Mouse (Mus musculus) cerebral cortex, adult 2 months (tissue): ENCODE measurements around the gene Icosl.

Source experiments
- WGBS: fragments of 180-500 bp; shearing (Covaris S2); methylation state at CpG from one replicate; pipeline ENCODE4 v1.1.7; 2018; 5-methylcytosine and 5-hydroxymethylcytosine counted together

The Icosl gene

GRCm38 (mm10) chr10:78124137-78124536 lies 55.0 kb downstream of the Icosl start:
- WGBS, result 68% methylated on average over 6 of the region's 6 CpGs

- WGBS, result 93% methylated on average over 8 of the region's 8 CpGs
Measured at GRCm38 (mm10) chr10:78125061-78125460, 56.0 kb downstream of the Icosl start.

GRCm38 (mm10) chr10:78126311-78126710 lies 57.2 kb downstream of the Icosl start:
- 85% methylated on average over 5 of the region's 5 CpGs for WGBS

- WGBS, result 74% methylated on average over 9 of the region's 9 CpGs
Measured at GRCm38 (mm10) chr10:78127046-78127870, 58.2 kb downstream of the Icosl start.

GRCm38 (mm10) chr10:78127931-78128330 lies 58.8 kb downstream of the Icosl start:
- 82% methylated on average over 1 of the region's 1 CpGs for WGBS

- WGBS, result 95% methylated on average over 2 of the region's 2 CpGs
Measured at GRCm38 (mm10) chr10:78128647-78129046, 59.5 kb downstream of the Icosl start.

GRCm38 (mm10) chr10:78129423-78129822 lies 60.3 kb downstream of the Icosl start:
- WGBS, result 51% methylated on average over 11 of the region's 11 CpGs

GRCm38 (mm10) chr10:78129998-78130397 lies 60.9 kb downstream of the Icosl start:
- 83% methylated on average over 4 of the region's 4 CpGs for WGBS
